Mouse (Mus musculus) left cerebral cortex, postnatal 25 days (tissue): ENCODE measurements around the gene Bpnt1. TPM values are rescaled to one million over a fixed set of nuclear protein-coding genes. Genes with fewer than 3 reads are reported as not detected.
A peak's percentile ranks its signal among the peaks of the same experiment; 100 is the strongest.

Experiments used
- DNase-seq, 2 experiments: peaks; one replicate each; pipeline ENCODE4 v3.0.0; 2022; ENCODE audit warnings: low spot score in 2 of 2, mixed read lengths in 1 of 2
- intact Hi-C: fragments of 180-260 bp; cut with DNase I; formaldehyde crosslinking; loops from one replicate; pipeline ENCODE4 v1.15.1; 2025
- microRNA-seq, 2 experiments: library from miRNA; unstranded; fragments of <30 nt; microRNA quantifications; one replicate each; pipeline ENCODE4 v1.2.0; 2022
- total RNA-seq, 2 experiments: library from RNA; stranded (reverse); gene quantifications; 2 replicates each; pipeline ENCODE4 v1.2.3; 2021

The Bpnt1 gene
- total RNA-seq, 2 experiments from 2014 or later = 70.3 to 76.6 TPM

DNA sequence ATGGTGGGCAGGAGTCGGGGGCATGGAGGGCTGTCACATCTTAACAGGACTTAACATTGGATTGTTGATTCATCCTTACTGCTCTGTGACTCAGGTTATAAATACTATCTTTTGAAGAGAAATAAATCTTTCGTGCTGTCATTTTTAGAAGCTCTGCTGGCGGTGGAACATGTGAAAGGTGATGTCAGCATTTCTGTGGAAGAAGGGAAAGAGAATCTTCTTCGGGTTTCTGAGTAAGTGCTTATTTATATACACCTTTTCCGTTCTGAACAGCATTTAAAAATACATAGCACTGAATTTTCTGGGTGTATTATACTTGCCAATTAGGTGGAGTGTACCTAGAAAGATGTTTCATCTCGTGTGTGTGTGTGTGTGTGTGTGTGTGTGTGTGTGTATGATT, 35.4 kb downstream of the Bpnt1 start:
- intact Hi-C loops = no loop called here
- DNase-seq = peak in 1 of 2 experiments; percentile 18

DNA sequence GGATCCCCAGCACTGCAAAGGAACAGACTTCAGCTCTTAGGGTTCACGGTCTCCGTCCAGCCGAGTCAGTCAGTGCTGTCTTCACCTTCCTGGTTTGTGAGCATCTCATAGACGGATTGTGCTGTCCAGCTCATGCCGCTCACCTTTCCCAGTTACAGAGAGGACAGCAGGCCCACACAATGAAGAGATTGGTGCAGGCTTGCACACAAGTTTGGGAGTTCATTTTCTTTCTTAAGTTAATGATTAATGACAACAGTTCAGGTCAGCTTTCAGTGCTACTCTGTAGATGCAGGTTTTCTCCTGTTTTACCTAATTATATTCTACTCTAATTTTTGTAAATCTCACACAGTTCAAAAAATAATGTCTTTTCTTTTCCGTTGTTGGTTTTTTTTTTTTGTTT, 38.0 kb downstream of the Bpnt1 start:
- intact Hi-C loops = no loop called here
- DNase-seq = no peak

DNA sequence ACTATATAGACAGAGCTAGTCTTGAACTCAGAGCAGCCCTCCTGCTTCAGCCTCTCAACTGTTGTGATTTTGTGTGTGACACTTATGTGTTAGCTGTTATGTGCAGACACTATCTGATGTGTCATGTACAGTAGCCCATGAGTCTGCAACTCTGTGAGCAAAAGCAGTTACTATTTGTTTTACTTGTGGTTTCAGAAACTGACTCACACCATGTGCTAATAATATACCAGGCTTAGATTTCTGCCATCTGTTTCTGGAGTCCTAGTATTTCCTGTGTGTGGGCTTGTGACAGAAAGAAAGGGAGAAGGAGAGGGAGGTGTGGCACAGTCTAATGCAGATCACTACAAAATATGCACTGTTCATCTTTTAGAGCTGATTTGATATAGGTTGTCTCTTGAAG, 44.4 kb downstream of the Bpnt1 start:
- DNase-seq = peak; percentile 23 to 93
- intact Hi-C loops = no loop called here

DNA sequence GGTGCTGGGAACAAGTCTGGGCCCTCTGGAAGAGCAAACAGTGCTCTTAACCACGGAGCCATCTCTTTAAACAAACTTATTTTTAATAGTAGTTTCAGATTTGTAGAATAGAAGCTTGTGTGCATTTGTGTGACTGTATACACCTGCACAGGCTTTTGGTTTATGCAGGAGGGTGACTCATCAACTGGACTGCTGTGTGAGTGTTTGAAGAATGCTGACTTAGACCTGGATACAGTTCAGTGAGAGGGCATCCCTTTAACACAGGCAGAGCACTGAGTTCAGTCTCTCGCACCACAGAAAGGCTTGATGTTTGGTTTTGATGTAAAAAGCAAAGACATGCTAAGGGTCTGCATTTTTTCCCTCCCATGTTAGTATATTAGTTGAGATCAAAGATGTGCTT, 45.5 kb downstream of the Bpnt1 start:
- no peak for DNase-seq
- intact Hi-C loops = no loop called here

DNA sequence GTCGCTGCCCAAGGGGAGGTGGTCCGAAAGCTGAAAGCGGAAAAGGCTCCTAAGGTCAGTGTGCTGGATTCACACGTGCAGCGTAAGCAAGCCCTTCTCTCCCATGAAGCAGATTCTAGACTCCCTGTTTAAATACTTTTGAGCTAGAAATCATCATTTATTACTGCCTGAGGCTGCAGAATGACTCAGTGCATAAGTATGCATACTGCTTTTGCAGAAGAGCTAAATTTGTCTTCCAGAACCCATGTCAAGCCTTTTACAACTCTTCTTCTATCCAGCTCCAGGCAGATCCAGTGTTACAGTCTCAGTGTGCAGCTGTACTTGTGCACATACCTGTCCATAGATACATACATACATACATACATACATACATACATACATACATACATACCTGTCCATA, 69.7 kb downstream of the Bpnt1 start:
- intact Hi-C loops = no loop called here

DNA sequence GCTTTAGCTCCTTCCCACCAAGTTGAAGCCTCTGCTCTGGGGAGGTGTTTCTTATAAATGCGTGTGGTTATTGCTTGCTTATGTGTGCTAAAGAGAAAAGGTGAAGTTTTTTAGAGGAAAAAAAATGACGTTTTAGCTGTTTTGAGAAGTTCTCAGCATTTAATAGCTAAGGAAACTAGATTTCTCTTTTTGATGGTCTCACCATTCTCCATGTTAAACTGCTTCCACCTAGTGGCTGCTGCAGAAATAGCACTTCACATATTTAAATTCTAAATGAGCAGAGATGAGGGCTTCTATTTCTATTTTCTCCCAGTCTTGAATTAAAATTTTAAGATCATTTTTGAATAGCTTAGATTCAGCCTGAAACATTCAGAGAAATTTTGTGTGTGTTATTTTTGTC, 72.1 kb downstream of the Bpnt1 start:
- DNase-seq = peak; percentile 20 to 39

More for the DNA sequence above, 69.7 kb downstream of the Bpnt1 start:
- peak in 1 of 2 experiments; percentile 48 for DNase-seq

GRCm38 (mm10) chr1:185405921-185406320, 74.0 kb downstream of the Bpnt1 start:
- intact Hi-C loops = no loop called here
- DNase-seq = no peak

More for the DNA sequence above, 72.1 kb downstream of the Bpnt1 start:
- intact Hi-C loops = no loop called here

Small RNAs within 50 kb of the gene (microRNA-seq; reads per million reads assigned to microRNA genes)
- 0.25 to 0.34 reads per million in 2 experiments for gene Mir194-1
- gene Mir215 = 0 reads per million in 2 experiments

Other genes with a start within 250 kb of the Bpnt1 start
- gene Rab3gap2, start 128.0 kb upstream of the Bpnt1 start, total RNA-seq = 10 to 100 TPM; 71.6 to 74.2 TPM
- 10 to 100 TPM; 29.8 to 31.4 TPM for gene Iars2, start 2.8 kb upstream of the Bpnt1 start, total RNA-seq
- gene Eprs, start 30.9 kb downstream of the Bpnt1 start, total RNA-seq = 10 to 100 TPM; 68.5 to 69.0 TPM
- gene Slc30a10, start 122.7 kb downstream of the Bpnt1 start, total RNA-seq = 10 to 100 TPM; 10.4 to 10.5 TPM